Mouse (Mus musculus): ENCODE results near the gene Bsg.

DNA sequence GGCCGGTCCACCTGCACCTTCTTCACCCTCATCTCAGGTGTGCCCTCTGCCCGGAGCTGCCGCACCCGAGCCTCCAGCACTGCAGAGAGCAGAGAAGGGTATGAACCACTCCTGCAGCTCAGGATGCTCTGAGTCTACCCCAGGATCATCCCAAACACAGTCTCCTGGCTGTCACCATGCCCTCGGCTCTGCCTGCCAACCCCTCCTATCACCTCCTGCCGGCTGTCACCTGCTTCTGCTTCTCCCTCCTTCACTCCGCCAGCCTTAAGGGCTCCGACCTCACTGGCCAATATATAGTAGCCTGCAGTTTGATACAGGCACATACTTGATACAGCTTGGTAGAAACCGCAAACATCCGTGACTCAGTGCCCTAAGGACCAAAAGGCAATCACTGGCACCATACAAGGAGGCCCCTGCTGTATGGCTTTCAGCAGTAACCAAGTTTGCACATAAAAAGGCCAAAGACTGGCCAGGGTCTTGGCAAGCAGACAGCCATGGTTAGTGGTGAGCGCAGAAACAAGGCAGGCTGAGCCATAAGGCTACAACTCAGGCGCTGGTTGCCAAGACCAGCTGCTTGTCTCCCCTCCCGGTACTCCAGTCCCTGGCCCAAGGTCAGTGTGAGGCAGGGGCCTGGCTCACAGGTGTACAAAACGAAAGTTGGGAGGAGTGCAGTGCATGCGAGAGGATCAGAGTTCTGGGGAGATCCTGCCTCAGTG is 39.5 kb downstream of the Bsg start:
- TF ChIP-seq POLR2A (IDR thresholded peaks at IDR 0.05; ENCODE audit: control insufficient read depth in 1 of 2, insufficient read depth in 1 of 2, low read depth in 1 of 2, low read length in 2 of 2, poor library complexity in 1 of 2) (no peak), ZC3H11A (IDR thresholded peaks at IDR 0.05; ENCODE audit: low read depth, low read length) (no peak), GATA1 (IDR thresholded peaks at IDR 0.05; ENCODE audit: low read depth, low read length) (no peak), CTCF (IDR thresholded peaks at IDR 0.05 in 2 of 3, conservative IDR thresholded peaks at IDR 0.05 in 1 of 3; ENCODE audit: control insufficient read depth in 1 of 3, insufficient read depth in 1 of 3, low read depth in 2 of 3, low read length in 3 of 3, poor library complexity in 1 of 3, severe bottlenecking in 1 of 3) (no peak)
